Mouse (Mus musculus) central nervous system, embryonic 18 days (tissue): ENCODE results near the gene Ssty2. TPM values are rescaled to one million over a fixed set of nuclear protein-coding genes. Genes with fewer than 3 reads are reported as not detected.

Experiments used
- polyA plus RNA-seq: library from polyadenylated mRNA; depleted of rRNA; stranded (reverse); fragments of >200 nt; gene quantifications from 2 replicates; pipeline ENCODE4 v1.2.3, GENCODE M21; 2012; rRNA removed

Ssty2 gene
- not detected in 2 replicates for polyA plus RNA-seq

GRCm38 (mm10) chrY:67047972-67048371 is at the start of gene Ssty2:
Ssty2 (minus strand) TSS chrY:67048072.

